Mouse (Mus musculus): ENCODE measurements around the gene Fndc10.
"Not testable (repeated sequence)": the region's sequence is repeated elsewhere in the genome, so short reads cannot be mapped to it uniquely, and the experiment has no call there.

Gene Fndc10

GRCm38 (mm10) chr4:155694111-155694481, at the start of gene Fndc10:
Gene Fndc10 (plus strand): TSS chr4:155694342.
- no peak for TF ChIP-seq GATA4 (IDR thresholded peaks at IDR 0.05; ENCODE audit: insufficient replicate concordance, low read length)

DNA sequence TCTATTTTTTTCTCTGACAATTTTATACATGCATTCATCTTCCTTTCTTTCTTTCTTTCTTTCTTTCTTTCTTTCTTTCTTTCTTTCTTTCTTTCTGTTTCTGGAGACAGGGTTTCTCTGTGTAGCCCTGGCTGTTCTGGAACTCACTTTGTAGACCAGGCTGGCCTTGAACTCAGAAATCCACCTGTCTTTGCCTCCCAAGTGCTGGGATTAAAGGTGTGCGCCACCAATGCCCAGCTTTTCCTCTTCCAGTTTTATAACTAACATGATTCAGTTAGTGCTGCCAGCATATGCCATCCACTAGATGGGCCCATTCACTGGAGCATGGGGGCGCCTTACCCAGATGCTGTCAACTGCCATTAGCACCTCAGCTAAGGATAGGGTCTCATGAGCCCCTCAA, 48.8 kb upstream of the Fndc10 start, which contains the start of gene Gm10563:
Gene Gm10563, minus strand, starts transcription at position 101 of the 400 bp plus-strand sequence.
- not testable (repeated sequence) for TF ChIP-seq GATA4 (IDR thresholded peaks at IDR 0.05; ENCODE audit: insufficient replicate concordance, low read length)

GRCm38 (mm10) chr4:155645721-155646120, 48.4 kb upstream of the Fndc10 start:
- TF ChIP-seq GATA4 (IDR thresholded peaks at IDR 0.05; ENCODE audit: insufficient replicate concordance, low read length), result no peak

GRCm38 (mm10) chr4:155649355-155649754, 44.8 kb upstream of the Fndc10 start:
- no peak for TF ChIP-seq GATA4 (IDR thresholded peaks at IDR 0.05; ENCODE audit: insufficient replicate concordance, low read length)

GRCm38 (mm10) chr4:155651553-155652269, 42.4 kb upstream of the Fndc10 start:
- no peak for TF ChIP-seq GATA4 (IDR thresholded peaks at IDR 0.05; ENCODE audit: insufficient replicate concordance, low read length)

DNA sequence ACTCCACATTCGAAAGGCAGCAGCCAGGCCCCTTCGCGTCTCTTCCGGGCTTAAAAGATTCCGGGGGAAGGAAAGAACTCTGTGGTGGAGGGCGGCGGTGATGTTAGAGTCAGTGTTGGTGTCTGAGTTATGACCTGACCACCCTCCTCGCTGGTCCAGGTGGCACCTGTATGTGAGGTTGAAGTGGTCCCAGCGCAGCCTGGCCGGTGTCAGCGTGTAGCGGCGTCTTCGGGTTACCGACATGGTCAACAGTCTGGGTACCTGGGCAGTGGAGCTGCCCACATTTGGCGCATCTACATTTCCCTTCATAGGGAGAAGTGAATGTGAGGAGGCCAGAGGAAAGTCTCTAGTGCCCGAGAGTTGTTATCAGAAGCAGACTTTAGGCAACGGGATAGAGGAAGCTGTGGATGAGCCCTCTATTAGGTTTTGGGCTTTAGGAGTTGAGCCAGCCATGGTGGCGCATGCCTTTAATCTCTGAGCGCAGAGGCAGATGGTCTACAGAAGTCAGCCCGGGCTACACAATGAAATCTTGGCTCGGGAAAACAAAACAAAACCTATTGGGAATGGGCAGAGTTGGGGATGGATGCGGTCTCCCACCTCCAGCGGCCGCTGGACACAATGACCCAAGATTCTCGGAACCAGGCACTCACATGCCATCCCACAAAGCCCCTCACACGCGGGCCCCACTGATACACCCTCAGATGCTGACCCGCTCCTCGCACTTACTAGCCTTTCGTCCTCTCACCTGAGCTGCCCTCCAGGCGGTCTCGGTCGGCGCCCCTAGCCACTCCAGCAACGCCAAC, 41.7 kb upstream of the Fndc10 start:
- no peak for TF ChIP-seq GATA4 (IDR thresholded peaks at IDR 0.05; ENCODE audit: insufficient replicate concordance, low read length)

- TF ChIP-seq GATA4 (IDR thresholded peaks at IDR 0.05; ENCODE audit: insufficient replicate concordance, low read length), result no peak
Observed at GRCm38 (mm10) chr4:155653086-155653450, 41.1 kb upstream of the Fndc10 start, which contains the start of gene Mmp23. Gene Mmp23 (minus strand): TSS chr4:155653384.

- no peak for TF ChIP-seq GATA4 (IDR thresholded peaks at IDR 0.05; ENCODE audit: insufficient replicate concordance, low read length)
Observed at GRCm38 (mm10) chr4:155653451-155654182, 40.5 kb upstream of the Fndc10 start.

GRCm38 (mm10) chr4:155654183-155654455, 40.0 kb upstream of the Fndc10 start:
- no peak for TF ChIP-seq GATA4 (IDR thresholded peaks at IDR 0.05; ENCODE audit: insufficient replicate concordance, low read length)

- no peak for TF ChIP-seq GATA4 (IDR thresholded peaks at IDR 0.05; ENCODE audit: insufficient replicate concordance, low read length)
Observed at GRCm38 (mm10) chr4:155654456-155655298, 39.5 kb upstream of the Fndc10 start.

- TF ChIP-seq GATA4 (IDR thresholded peaks at IDR 0.05; ENCODE audit: insufficient replicate concordance, low read length), result no peak
Observed at GRCm38 (mm10) chr4:155656214-155656751, 37.9 kb upstream of the Fndc10 start.

GRCm38 (mm10) chr4:155658961-155659360, 35.2 kb upstream of the Fndc10 start:
- no peak for TF ChIP-seq GATA4 (IDR thresholded peaks at IDR 0.05; ENCODE audit: insufficient replicate concordance, low read length)

DNA sequence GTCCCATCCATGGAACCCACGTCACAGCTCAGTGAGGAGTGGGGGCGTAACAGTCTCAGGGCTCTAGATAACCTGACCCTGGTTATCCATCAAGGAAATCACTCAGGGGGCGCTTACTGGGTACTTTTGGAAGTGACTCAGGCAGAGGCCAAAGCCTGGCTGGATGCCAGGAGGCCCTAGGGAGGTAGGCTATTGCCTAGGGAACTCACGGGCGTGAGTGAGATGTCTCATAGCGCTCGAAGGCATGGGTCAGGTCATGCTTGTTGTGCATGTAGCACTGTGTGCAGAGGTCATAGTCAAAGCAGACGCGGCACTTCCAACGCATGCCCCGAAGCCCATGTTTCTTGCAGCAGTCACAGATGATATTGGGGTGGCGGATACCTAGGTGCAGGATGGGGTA, 33.5 kb upstream of the Fndc10 start:
- no peak for TF ChIP-seq GATA4 (IDR thresholded peaks at IDR 0.05; ENCODE audit: insufficient replicate concordance, low read length)

DNA sequence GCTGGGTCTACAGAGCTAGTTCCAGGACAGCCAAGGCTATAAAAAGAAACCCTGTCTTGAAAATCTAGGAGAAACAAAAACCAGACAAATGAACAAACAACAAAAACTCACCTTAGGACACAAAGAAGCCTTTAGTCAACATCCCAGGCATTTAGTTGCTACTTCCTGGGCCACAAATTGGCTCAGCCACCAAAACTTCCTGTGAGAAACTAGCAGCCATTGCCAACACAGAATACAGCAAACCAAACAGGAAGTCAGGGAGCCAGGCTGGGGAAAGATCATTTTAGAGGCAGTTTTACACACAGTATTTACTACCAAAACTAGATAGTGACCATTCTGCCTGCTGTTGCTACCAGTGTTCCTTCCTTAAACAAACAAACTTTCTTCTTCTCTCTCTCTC, 27.2 kb upstream of the Fndc10 start:
- no peak for TF ChIP-seq GATA4 (IDR thresholded peaks at IDR 0.05; ENCODE audit: insufficient replicate concordance, low read length)
